Mouse (Mus musculus) heart, adult 11 months (tissue): Measurements from ENCODE around the gene Ak4.

Experiments
- DNase-seq: peaks from one replicate; pipeline ENCODE4 v3.0.0; 2022

The Ak4 gene

DNA sequence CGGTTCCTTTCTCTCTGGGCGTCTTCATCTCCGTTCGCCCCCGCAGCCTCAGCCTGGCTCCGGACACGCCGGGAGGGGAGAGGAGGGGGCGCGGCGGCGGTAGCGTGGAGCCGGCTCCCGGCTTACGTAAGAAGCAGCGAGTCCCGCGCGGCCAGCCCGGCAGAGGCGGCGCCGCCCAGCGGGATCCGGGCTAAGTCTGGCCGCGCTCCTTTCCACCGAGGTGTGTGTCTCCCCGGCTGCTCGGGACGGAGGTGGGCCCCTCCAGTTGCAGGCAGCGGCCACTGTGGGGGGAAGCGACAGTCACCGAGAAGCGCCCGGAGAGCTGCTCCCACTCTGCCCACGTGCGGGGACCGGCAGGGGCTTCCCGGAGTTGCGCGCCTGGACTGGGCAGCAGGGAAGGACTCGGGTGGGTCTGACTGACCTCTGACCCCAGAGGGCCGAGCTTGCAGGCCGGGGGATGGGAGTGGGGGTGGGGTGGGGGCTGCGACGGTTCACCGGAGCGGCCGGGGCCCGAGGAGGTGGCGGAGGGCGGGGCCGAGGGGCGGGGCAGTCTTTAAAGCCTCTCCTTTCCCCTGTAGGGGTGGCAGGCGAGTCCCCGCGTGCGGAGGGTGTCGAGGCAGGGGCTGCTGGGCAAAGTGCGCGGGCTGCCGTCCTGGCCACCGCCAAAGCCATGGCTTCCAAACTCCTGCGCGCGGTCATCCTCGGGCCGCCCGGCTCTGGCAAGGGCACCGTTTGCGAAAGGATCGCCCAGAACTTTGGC, at the start of gene Ak4:
Ak4 (plus strand) TSS at position 127 of the 760 bp plus-strand sequence.
- DNase-seq, result peak; percentile 95

DNA sequence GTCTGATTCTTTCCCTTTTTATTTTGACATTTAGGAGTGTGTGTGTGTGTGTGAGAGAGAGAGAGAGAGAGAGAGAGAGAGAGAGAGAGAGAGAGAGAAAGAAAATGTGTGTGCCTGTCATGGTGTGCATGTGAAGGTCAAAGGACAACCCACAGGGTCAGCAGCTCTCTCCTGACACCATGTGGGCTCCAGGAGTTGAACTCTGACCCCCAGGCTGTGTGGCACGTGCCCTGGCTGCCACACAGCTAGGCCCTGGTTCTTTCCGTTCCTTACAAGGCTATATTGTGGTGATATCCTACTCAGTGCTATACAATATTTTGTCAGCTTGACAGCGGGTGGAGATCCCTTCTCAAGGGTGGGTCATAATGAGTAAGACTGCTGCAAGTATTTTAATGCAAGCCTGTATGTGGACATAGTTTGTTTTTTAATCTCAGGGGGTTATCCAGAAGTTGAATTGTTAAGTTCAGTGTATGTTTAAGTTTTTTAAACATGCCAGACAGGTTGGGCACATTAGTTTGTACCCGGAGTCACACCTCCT, 49.3 kb upstream of the Ak4 start:
- no peak for DNase-seq

DNA sequence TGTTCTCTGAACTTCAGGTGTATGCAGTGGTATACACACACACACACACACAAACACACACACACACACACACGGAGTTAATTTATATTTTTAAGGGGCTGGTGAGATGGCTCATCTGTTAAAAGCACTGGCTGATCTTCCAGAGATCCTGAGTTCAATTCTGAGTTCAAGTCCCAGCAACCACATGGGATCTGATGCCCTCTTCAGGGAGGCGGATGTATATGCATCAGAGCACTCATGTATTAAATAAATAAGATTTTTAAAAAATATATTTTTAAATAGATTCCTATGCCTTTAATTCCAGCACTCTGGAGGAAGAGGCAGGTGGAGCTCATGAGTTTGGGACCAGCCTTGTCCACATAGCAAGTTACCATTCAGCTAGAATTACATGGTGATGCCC, 46.8 kb upstream of the Ak4 start:
- DNase-seq, result no peak

DNA sequence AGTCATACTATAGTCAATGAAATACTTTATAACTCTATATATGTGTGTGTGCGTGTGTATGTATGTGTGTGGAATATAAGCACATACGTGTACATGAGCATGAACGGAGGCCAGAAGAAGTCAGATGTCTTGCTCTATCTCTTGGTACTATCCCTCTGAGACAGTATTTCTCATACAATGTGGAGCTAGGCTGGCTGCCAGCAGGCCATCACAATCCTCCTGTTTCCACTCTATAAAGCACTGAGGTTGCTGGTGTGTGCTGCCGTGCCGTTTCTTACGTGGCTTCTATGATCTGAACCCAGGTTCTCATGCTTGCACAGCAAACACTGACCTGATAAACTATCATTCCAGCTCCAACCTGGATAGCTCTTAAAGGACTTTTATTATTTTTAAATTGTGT, 46.3 kb upstream of the Ak4 start:
- no peak for DNase-seq

DNA sequence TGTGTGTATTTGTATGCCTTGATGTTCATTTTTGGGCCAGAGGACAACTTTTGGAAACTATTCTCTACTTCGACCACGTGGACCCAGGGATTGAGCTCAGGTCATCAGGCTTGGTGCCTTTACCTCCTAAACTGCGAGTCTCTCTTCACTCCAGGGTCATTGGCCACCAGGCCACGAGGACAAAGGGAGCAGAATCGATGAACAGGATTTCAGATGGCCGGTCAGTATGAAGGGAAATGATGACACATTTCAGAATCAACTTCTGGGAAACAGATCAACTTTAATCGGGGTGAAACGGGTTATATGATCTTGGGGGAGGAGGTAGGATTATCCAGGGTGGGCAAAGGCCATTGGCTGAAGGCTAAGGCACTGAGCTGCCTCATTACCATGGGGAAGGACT, 45.0 kb upstream of the Ak4 start:
- no peak for DNase-seq

DNA sequence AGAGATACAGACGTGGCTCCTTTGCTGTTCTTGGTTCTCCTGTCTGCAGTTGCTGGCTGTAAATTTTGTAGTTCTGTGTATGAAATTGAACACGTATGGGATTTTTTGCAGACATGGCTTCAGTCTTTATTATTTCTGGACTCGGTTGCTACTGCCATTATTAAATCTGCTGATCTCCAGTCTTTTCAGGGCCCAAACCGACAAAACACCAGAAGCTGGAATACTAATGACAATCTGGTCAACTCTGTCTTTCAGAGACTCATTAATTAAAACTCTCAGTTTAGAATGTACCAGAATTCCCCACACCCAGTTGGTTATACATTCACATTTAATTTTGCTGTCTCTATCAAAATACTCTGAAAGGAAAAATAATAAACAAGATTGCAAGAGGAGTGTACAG, 42.2 kb upstream of the Ak4 start:
- no peak for DNase-seq

DNA sequence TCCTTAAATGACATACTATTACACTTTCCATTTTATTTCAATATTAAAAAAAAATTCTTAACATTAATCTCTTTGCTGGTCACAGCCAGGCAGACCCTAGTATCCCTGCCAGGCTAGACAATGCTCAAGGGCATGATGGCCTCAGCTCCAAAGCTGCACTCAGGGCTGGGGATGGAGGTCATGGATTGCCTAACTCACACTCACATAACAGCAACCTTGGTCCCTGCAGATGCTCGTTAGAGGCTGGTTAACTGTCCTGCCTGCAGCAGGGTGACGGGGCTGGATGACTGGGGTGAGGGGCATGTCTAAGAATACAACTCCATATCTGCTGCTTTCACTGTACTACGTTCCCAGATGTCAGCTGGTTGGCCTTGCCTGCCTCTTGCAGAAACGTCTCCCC, 40.8 kb upstream of the Ak4 start:
- DNase-seq, result peak; percentile 50

DNA sequence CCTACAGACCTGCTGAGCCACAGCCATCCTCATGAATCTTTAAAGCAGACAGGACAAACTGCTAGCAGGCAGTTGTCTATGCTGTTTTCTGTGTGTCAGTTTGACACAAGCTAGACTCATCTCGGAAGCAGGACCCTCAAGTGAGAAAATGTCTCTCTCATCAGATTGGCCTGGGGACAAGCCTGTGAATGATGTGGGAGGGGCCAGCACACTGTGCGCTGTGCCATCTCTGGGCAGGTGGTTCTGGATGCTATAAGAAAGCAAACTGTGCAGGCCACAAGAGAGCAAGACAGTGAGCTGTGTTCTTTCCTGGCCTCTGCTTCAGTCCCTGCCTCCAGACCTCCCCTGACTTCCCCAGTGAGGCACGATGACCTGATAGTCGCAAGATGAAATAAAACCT, 40.3 kb upstream of the Ak4 start:
- no peak for DNase-seq

DNA sequence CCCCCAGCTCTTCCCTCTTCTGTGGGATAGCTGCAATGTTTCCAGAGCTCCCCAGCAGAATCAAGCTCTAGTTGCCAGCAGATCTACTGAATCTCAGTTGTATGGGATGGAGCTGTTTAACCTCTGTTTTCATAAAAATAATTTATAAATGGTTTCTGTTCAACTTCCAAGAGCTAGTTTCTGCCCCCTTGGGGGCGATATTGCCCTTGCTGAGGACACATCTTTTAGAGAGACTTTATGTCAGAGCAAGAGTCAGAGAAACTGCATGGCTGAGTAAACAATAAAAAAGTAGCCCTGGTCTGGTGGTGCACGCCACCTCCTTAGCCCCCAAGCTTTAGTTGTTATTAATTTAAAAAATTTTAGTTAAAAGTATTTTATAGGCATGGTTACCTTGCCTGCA, 34.1 kb upstream of the Ak4 start:
- no peak for DNase-seq

DNA sequence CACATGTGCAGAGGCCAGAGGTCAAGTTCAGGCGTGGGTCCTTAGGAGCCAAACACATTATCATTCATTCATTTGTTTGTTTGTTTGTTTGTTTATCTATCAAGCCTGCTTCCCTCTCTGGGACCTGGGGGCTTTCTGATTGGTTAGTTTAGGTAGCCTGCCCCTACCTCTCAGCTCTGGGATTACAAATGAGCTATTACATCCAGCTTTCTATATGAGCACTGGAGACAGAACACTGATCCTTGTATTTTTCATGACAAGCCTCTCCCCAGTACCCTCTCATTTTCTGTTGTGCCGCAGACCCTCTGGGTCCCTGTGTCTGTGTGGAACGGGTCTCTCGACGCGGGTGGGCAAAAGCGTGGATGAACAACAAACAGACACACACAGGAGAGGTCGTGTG, 30.8 kb upstream of the Ak4 start:
- peak; percentile 45 for DNase-seq

DNA sequence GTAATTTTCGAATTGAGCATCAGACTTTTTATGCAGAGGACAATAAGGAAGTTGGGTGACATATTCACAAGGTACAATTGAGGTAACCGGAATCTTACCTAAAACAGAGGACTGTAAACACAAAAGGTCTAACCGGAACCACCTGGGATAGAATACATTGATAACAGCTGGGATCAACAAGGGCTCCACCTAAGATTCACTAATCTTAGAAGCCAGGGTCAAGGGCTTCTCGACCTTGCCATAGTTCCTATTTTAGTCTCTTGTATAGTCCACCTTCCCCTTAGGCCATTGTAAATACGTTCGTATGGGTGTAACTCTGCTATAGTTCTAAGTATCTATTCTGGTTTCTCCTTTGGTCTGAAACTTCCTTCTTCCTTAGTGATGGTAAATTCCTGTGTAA, 30.4 kb upstream of the Ak4 start:
- peak; percentile 4 for DNase-seq

DNA sequence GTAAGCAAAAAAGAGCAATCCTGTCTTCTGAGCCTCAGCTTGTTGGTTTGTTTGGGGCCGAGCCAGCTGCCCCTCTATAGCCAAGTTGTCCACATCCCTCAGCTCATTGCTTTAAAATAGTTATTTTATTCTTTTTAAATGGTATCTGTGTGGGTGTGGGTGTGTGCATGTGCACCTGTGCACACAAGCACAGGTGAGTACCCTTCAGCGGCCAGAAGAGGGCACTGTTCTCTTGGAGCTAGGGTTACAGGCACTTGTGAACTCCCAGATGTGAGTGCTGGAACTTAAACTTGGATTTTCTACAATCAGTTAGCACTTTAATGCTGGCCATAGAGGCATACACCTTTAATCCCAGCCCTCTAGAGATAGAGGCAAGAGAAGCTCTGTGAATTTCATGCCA, 26.8 kb upstream of the Ak4 start:
- DNase-seq, result peak; percentile 79

DNA sequence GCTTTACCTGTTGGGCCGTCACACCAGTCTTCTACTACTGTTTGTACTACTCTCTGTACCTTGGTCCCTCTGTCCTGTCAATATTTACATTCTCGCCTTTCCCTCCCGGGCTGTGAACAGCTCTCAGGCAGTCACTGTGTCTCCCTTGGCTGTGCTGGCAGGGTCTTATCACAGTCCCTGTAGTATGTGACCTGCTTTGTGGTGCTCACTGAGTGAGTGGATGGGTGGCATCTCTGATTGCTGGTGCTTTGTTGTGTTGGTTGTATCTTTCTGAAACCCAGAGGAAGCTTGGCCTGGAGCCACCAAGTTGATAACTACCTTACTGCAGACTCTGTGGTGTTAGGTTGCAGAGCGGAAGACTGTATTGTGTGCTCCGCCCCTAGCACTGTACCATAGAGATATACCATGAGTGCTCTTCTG, 25.8 kb upstream of the Ak4 start:
- DNase-seq, result peak; percentile 74

DNA sequence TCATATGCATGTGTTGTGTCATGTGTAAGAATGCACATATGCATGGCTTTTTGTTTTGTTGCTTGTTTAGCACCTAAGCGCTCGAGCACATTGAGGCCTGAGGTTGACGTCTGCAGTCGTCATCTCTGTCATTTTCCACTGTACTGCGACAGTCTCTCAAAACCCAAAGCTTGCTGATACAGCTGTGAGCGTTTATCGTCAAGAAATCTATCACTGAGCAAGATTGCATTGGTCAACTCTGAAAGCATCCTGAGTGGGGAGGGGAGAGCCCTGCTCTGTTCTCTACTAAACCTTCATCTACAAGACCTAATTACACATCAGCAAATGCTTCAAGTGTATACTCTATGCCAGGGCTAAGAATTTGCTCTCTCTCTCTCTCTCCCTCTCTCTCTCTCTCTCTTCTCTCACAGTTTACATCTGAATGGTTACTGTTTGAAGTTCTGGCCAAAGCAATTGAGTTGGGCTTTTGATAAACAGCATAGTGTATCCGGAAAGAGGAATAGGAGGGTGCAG, 24.0 kb upstream of the Ak4 start:
- DNase-seq, result peak; percentile 85

DNA sequence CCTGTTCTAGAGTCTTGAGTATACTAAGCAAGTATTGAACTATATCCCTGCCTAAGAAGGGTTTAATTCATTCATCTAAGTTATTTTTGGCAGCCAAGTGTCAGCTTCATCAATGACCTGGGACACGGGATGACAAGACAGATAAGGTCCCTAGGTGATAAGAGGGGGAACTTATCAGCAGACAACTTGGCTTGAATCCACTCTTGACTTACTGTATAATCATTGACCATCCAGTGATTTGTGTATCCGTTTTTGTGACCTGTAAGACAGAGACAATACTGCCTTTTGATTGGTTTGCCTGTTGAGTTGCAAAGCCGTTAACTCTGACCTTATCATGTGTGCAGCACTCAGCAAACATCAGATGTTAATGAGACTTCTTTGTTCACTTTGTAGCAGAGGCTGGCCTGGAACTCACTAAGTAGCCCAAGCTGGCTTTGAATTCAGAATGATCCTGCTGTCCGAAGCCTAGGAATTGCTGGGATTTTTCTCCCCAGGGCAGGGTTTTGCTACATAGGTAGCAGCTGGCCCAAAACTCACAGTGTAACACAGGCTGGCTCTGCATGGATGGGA, 19.0 kb upstream of the Ak4 start:
- DNase-seq, result peak; percentile 9

DNA sequence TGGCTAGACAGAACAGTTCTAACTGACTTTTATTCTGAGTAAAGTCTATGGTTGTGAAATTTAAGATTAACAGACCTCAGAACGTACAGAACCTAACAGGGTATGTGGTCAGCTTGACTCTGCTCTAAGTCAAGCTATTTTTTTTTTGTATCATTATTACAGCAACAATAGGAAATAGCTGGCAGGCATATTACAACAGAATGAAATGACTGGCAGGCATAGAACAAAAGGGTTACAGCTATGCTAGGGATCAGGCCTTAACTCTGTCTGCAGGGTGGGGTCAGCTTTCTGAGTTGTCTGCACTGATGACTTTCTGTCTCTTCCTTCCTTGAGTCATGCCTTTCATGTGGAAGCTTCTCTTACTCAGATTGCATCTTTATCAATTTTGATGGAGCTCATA, 17.1 kb upstream of the Ak4 start:
- DNase-seq, result peak; percentile 7

DNA sequence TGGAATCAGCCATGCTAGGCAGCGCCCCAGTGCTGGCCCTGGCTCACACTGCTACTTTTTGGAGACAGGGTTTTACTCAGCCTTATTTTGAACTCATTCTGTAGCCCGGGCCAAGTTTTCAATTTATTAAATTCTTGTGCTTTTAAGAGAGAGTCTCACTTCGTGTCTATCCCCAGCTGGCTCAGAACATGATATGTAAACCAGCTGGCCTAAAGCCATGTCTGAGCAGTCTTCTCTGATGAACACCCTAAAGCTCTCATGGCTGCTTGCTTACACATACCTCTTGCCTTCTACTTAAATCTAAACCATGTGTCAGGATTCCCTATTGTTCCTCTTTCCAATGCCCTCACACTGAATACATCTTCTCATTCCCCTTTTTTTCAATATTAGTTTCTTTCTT, 14.2 kb upstream of the Ak4 start:
- peak; percentile 74 for DNase-seq

DNA sequence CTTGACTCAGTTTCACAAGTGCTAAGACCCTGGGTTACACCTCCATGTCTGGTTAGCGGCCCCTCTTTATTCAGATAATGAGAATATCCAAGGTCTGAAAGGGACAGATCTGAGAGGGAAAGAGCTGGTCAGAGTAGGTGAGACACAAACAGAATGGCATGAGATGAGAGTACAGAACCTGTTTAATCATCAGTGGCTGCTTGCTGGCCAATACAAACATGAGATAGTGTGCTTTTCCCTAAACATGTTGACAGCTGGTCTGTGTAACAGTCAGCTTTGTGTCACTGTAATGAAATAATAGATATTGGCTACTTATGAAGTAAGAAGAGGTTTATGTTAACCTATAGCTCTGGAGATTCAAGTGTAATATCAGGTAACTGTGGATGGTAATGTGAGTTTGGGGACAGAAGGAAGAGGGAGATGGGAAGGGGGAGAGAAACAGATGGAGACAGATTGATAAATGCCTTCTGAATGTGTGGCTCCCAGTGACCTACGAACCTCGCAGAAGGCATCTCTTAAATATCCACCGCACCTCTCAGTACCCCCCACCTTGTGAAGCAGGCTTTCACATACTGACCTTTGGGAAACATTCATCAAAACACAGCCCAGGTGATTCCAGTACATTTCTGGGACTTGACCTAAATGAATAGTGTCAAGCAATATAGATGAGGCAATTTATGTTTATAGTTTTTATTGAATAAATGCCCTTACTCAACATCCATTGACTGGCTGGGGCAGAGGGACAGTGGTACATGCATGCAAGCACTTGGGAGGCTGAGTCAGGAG, 12.5 kb upstream of the Ak4 start:
- peak; percentile 53 for DNase-seq

DNA sequence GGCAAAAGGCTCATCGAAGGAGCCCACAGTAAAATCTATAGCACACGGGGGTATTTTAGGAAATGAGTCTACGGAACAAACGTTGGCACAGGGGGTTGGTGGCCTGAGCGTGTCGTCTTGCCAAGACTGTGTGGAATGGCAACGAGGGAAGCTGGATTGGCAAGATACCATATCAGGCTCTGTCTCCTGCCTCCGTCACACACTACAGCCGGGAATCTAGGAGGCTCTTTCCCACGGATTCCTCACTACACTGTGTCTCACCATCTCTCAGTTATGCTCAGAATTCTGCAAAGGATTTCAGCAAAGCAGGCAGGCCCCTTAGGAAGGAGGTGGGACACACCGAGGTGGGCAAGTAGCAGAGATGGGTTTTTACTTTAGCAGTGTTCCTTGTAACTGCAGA, 2.1 kb upstream of the Ak4 start:
- peak; percentile 68 for DNase-seq

DNA sequence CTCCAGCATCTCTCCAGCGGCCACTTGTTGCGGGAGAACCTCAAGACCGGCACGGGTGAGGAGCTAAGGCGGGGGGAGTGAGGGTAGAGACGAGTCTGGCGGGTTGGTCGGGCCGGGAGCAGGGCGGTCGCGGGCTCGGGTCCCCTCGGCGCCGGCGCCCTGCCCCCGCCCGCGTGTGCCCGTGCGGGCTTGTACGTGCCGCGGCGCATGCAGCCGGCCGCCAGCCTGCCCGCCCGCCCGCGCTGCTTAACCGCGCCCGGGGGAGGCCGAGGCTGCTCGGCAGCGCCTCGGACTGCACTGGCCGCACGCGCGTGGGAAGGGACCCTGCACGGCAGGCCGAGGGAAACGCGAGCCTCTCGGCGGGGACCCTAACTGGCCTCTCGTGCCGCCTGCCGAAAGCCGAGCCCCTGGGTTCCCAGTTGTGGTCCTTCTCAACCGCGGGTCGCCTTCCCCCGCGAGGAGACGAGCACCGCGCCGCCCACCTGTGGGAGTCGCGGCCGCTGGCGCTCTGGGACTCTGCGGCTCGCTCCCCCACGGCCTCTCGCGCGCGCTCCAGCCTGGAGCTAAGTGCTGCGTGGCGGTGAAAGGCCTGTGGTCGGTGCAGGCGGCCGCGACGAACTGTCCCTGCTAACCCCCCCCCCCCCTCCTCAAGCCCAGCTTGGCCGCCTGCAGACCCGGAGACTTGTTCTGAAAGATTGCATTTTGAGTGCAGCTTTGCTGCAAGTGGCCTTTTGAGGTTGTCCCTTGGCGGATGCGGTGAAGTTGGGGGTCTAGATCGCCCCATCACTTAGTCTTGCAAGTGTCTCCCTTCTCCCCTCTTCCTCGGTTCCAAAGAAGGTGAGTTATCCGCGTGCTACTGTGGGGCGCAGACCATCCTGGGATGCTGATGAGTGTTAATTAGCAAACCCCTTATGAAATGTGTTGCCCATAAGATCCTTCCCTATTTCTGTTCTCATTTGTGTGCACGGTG, 1.1 kb downstream of the Ak4 start:
- DNase-seq, result no peak

DNA sequence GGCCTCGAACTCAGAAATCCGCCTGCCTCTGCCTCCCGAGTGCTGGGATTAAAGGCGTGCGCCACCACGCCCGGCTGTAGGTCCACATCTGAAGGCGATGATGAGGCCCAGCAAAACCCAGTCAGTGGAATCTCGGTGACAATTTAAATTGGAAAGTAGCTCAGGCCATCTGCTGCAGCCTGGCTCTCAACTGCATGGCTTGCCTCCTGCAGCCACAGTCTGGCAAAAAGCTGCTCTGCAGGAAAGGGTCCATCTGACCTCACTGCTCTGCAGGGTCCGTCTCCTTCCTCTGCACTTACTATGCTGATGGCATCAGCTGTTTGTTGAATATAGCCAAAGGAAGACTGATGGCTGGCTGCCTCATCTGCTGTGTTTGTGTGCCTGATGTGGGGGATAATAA, 3.9 kb downstream of the Ak4 start:
- no peak for DNase-seq

DNA sequence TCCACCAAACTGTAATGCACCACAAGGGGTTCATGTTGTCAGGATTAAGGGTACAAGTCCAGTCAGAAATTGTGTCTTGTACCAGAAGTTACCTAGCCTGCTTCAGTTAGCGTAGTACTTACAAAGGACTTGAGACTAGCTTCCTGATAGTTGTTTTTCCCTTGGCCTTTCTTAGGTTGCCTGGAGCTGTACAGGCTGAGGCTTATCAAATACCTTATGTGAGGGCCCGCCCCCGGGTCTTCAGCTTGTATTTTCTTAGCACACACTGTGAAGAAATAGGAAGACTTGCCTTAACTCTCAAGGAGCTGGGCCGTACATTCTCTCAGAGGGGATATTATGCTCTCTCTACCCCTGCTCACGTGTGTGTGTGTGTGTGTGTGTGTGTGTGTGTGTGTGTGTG, 4.5 kb downstream of the Ak4 start:
- no peak for DNase-seq
